Mouse (Mus musculus) myocyte (in vitro differentiated cells): ENCODE data around the gene Usp29. TPM values are rescaled to one million over a fixed set of nuclear protein-coding genes. Genes with fewer than 3 reads are reported as not detected.
"Not testable (repeated sequence)": the region's sequence is repeated elsewhere in the genome, so short reads cannot be mapped to it uniquely, and the experiment has no call there.

Experiments used
- H3K27me3 ChIP-seq: one replicate; pipeline ENCODE4 v1.6.1; 2011; ENCODE audit not compliant: control insufficient read depth, insufficient read depth, insufficient read length
- H3K36me3 ChIP-seq: one replicate; pipeline ENCODE4 v1.6.1; 2011; ENCODE audit not compliant: control insufficient read depth, insufficient read depth
- H3K4me2 ChIP-seq: one replicate; pipeline ENCODE4 v1.6.1; 2011; ENCODE audit warnings: low read depth, control low read depth
- H3K4me3 ChIP-seq: one replicate; pipeline ENCODE4 v1.5.1; 2011; ENCODE audit warnings: mild to moderate bottlenecking, control low read depth, moderate library complexity
- H3K79me2 ChIP-seq: one replicate; pipeline ENCODE4 v1.6.1; 2011; ENCODE audit not compliant: control insufficient read depth, insufficient read depth
- H3ac ChIP-seq: one replicate; pipeline ENCODE4 v1.6.1; 2011; ENCODE audit not compliant: control insufficient read depth, insufficient read length
- CEBPB ChIP-seq: IDR thresholded peaks from 2 replicates; pipeline ENCODE4 v1.6.1; 2011; ENCODE audit warnings: mild to moderate bottlenecking, moderate library complexity; ENCODE audit not compliant: poor library complexity, insufficient read depth, severe bottlenecking
- E2F4 ChIP-seq: IDR thresholded peaks from one replicate; pipeline ENCODE4 v1.6.1; 2011; ENCODE audit warnings: mild to moderate bottlenecking, control low read depth, moderate library complexity; ENCODE audit not compliant: insufficient read depth
- MAX ChIP-seq: IDR thresholded peaks from one replicate; pipeline ENCODE4 v1.6.1; 2011; ENCODE audit warnings: low read depth, mild to moderate bottlenecking, control low read depth
- MYOD1 ChIP-seq, 3 experiments: IDR thresholded peaks; one replicate each; pipeline ENCODE4 v1.6.1; 2011; ENCODE audit warnings: control low read depth in 2 of 3, low read depth in 2 of 3, mild to moderate bottlenecking in 2 of 3, moderate library complexity in 1 of 3; ENCODE audit not compliant: insufficient read length in 2 of 3, control insufficient read depth in 1 of 3
- MYOG ChIP-seq, 3 experiments: IDR thresholded peaks; one replicate each; pipeline ENCODE4 v1.6.1; 2011; ENCODE audit warnings: control low read depth in 2 of 3, low read depth in 2 of 3, mild to moderate bottlenecking in 2 of 3; ENCODE audit not compliant: insufficient read length in 2 of 3, control insufficient read depth in 1 of 3, insufficient read depth in 1 of 3
- POLR2A ChIP-seq: IDR thresholded peaks from one replicate; pipeline ENCODE4 v1.6.1; 2011; ENCODE audit warnings: low read depth, mild to moderate bottlenecking, control low read depth, moderate library complexity; ENCODE audit not compliant: insufficient read length
- POLR2AphosphoS2 ChIP-seq: IDR thresholded peaks from one replicate; pipeline ENCODE4 v1.6.1; 2011; ENCODE audit warnings: low read depth, control low read depth; ENCODE audit not compliant: insufficient read length
- REST ChIP-seq: IDR thresholded peaks from one replicate; pipeline ENCODE4 v1.6.1; 2011; ENCODE audit warnings: mild to moderate bottlenecking, control low read depth, moderate library complexity; ENCODE audit not compliant: insufficient read depth, insufficient read length
- SRF ChIP-seq: IDR thresholded peaks from one replicate; pipeline ENCODE4 v1.6.1; 2011; ENCODE audit warnings: low read depth; ENCODE audit not compliant: control insufficient read depth, insufficient read length
- TCF12 ChIP-seq: IDR thresholded peaks from one replicate; pipeline ENCODE4 v1.6.1; 2011; ENCODE audit warnings: mild to moderate bottlenecking, control low read depth; ENCODE audit not compliant: poor library complexity, insufficient read depth, severe bottlenecking
- TCF3 ChIP-seq: IDR thresholded peaks from one replicate; pipeline ENCODE4 v1.6.1; 2011; ENCODE audit warnings: low read depth, control low read depth; ENCODE audit not compliant: insufficient read length
- USF1 ChIP-seq: IDR thresholded peaks from one replicate; pipeline ENCODE4 v1.6.1; 2011; ENCODE audit warnings: low read depth, mild to moderate bottlenecking, control low read depth, moderate library complexity
- polyA plus RNA-seq: library from polyadenylated mRNA; unstranded; fragments of >200 nt; fragmentation: generic; extraction: Trizol; gene quantifications from one replicate; pipeline ENCODE4 v1.2.1, GENCODE M21; 2012; ENCODE audit warnings: missing spikeins

The Usp29 gene
- polyA plus RNA-seq, 1 experiment, result 1.1 TPM

DNA sequence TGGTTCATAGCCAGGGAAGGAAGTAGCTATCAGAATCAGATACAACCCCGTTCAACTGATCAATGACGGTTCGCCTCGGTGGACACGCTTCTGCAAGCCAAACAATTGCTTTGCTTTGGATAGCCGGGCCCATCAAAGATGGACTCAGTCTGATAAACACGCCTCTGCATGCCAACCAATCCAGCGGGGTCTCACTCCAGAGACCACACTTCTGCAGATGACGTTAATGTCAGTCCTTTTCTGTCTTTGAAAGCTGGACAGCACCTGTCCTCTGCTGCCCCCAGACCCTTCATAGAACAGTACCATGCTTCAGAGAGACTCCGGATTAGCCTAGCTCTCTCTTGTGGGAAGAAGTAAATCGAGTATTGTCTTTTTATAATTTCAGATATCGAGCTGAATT lies 29.3 kb downstream of the Usp29 start:
- no peak overlapping the region for H3ac ChIP-seq
- no peaks in the 10 kb centered on the region for H3K36me3 ChIP-seq
- no peaks in the 10 kb centered on the region for H3K27me3 ChIP-seq
- no peak overlapping the region for H3K4me2 ChIP-seq
- H3K4me3 ChIP-seq, result no peak overlapping the region
- no peaks in the 10 kb centered on the region for H3K79me2 ChIP-seq
- TF ChIP-seq MYOD1 (IDR thresholded peaks at IDR 0.05; ENCODE audit: control insufficient read depth in 1 of 3, insufficient read length in 2 of 3, low read depth in 2 of 3) (no peak), CEBPB (no peak), TCF12 (no peak), E2F4 (no peak), REST (no peak), POLR2AphosphoS2 (no peak), MAX (no peak)

DNA sequence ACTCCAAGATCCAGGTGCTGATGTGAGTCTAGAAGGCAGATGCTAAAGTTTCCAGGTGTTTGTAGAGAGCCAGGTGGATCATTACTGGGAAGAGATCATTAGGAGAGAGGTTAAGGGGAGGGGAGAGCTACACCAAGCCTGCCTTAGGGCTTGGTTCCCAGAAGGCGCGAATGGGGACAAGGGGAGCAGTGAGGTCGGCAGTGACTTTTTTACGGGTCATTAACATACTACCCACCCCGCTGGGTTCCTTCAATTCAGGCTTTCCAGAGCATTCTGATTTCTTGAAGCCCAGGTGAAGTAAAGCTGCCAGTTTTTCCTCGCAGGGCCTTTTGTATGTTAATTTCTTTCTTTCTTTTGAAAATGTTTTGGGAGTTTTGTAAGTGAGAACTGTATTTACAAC lies 29.8 kb downstream of the Usp29 start:
- H3K79me2 ChIP-seq, result no peaks in the 10 kb centered on the region
- no peak overlapping the region for H3K4me3 ChIP-seq
- no peak for TF ChIP-seq POLR2A
- no peak for TF ChIP-seq TCF3
- TF ChIP-seq E2F4, result no peak
- no peak for TF ChIP-seq TCF12
- TF ChIP-seq CEBPB, result no peak
- TF ChIP-seq POLR2AphosphoS2, result no peak
- no peak for TF ChIP-seq MYOG (IDR thresholded peaks at IDR 0.05; ENCODE audit: control insufficient read depth in 1 of 3, insufficient read depth in 1 of 3, insufficient read length in 2 of 3, low read depth in 2 of 3)
- no peak for TF ChIP-seq MYOD1 (IDR thresholded peaks at IDR 0.05; ENCODE audit: control insufficient read depth in 1 of 3, insufficient read length in 2 of 3, low read depth in 2 of 3)
- no peak for TF ChIP-seq MAX
- TF ChIP-seq REST, result no peak
- TF ChIP-seq USF1, result no peak
- TF ChIP-seq SRF, result no peak
- no peaks in the 10 kb centered on the region for H3K27me3 ChIP-seq
- H3K36me3 ChIP-seq, result no peaks in the 10 kb centered on the region
- no peak overlapping the region for H3ac ChIP-seq
- H3K4me2 ChIP-seq, result no peak overlapping the region

DNA sequence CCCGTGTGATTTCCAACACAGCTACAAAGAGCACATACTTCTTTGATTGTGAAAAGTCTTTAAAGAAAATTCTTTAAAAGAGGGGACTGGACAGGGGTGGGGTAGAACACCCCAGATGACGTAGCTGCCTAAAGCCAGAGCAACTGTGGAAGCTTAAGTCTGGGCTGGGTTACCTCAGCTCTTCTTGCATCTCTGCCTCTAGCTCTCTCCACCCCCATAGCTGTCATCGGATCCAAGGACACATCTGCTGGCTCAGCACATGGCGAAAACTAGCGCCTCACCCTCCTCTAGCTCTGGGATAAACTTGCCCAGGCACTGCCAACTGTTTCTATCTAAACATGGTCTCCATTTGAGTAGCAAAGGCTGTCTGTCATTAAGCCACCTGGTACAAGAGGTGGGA lies 34.9 kb downstream of the Usp29 start:
- Histone ChIP-seq H3ac (no peak overlapping the region), H3K79me2 (no peaks in the 10 kb centered on the region), H3K27me3 (no peaks in the 10 kb centered on the region), H3K36me3 (no peaks in the 10 kb centered on the region), H3K4me3 (no peak overlapping the region), H3K4me2 (peak overlapping the region; percentile 15)
- TF ChIP-seq MYOD1 (IDR thresholded peaks at IDR 0.05; ENCODE audit: control insufficient read depth in 1 of 3, insufficient read length in 2 of 3, low read depth in 2 of 3) (peak in 2 of 3 experiments; percentile 43 to 50), TCF12 (peak; percentile 31), POLR2A (no peak), MYOG (IDR thresholded peaks at IDR 0.05; ENCODE audit: control insufficient read depth in 1 of 3, insufficient read depth in 1 of 3, insufficient read length in 2 of 3, low read depth in 2 of 3) (peak in 1 of 3 experiments; percentile 80), POLR2AphosphoS2 (no peak)

DNA sequence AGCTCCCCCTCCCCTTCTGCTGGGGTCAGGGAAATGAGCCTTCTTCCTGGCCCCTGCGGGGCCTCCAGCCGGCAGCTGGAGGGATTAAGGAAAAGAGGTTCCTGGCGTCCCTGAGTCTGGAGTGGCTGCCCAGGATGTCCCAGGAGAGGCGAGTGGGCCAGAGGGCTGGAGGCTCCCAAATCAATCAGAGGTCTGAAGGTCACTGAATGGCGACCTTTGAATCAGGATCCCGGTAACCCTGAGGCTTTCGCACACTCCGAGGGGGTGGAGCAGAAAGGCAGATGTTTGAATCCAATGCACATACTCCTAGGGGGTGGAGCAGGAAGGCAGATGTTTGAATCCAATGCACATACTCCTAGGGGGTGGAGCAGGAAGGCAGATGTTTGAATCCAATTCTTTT lies 39.9 kb downstream of the Usp29 start:
- H3K4me2 ChIP-seq, result no peak overlapping the region

DNA sequence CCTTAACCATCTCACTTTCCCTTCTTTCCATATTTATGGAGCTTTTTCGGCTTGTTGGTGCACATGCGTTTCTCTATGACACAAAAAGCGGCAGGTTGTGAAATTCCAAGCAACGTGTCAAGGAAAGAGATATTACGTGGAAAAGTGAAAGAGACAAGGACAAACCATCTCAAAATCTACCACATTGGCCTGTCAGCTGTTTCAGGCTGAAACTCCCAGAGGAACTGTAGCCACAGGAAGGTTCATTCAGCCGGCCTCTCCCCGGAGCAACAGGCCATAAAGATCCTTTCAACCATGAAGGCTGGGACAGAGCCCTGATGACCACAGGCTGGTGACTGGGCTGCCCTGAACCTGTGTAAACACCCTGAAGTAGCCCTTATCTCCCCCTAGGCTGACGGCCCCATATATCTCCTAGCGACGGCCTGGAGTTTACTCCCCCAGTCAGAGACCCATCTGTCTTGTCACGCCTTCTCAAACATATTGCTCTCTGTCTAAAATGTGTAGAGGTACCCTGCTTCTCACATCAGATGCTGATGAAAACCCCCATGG lies 43.6 kb downstream of the Usp29 start:
- H3K36me3 ChIP-seq, H3K4me2 ChIP-seq, H3K27me3 ChIP-seq, H3K79me2 ChIP-seq, H3K4me3 ChIP-seq, H3ac ChIP-seq: not testable (repeated sequence)
- peak in 1 of 3 experiments; percentile 3 for TF ChIP-seq MYOD1 (IDR thresholded peaks at IDR 0.05; ENCODE audit: control insufficient read depth in 1 of 3, insufficient read length in 2 of 3, low read depth in 2 of 3)

More for the DNA sequence above, 39.9 kb downstream of the Usp29 start:
- Histone ChIP-seq H3K4me3 (no peak overlapping the region), H3K27me3 (no peaks in the 10 kb centered on the region), H3K79me2 (no peaks in the 10 kb centered on the region), H3K36me3 (no peaks in the 10 kb centered on the region), H3ac (no peak overlapping the region)
- TF ChIP-seq CEBPB (no peak), TCF3 (no peak), MYOG (IDR thresholded peaks at IDR 0.05; ENCODE audit: control insufficient read depth in 1 of 3, insufficient read depth in 1 of 3, insufficient read length in 2 of 3, low read depth in 2 of 3) (peak in 1 of 3 experiments; percentile 11), TCF12 (no peak), REST (no peak), MAX (no peak)
